Mouse (Mus musculus) liver, adult 2 months (tissue): ENCODE measurements around the gene Izumo1r.

Experiments used
- CTCF ChIP-seq: fragments of 200-500 bp; IDR thresholded peaks from 2 replicates; pipeline ENCODE4 v1.5.1; 2011; ENCODE audit warnings: low read depth, low read length, control low read depth
- POLR2A ChIP-seq: fragments of 200-500 bp; IDR thresholded peaks from 2 replicates; pipeline ENCODE4 v1.6.1; 2011; ENCODE audit warnings: low read length, control low read depth; ENCODE audit not compliant: insufficient read depth; ENCODE audit errors: extremely low read depth

DNA sequence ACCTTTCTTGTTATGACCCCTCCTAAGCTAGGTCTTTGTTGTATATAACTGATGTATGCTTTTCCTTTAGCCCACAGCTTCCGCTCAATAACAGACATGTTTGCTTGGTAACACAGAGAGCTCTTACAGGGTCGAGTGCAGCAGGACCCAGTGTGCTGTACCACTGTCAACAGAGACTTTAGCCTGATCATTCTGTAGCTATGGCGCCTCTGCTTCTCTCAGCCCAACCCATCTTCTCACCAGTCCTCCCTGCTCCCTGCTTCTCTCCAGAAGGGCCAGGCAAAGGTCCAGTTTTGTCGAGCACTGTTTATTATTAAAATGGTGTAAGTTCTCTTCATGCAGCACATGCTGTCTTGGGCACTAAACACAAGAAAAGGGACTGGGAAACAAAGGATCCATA is 19.9 kb upstream of the Izumo1r start:
- no peak for TF ChIP-seq CTCF
- no peak for TF ChIP-seq POLR2A
